Mouse (Mus musculus): ENCODE measurements at regions not wholly inside any gene's neighbourhood (a gene's known extent, or its start where the extent isn't known, plus 50 kb on each side); places are given as distances from the start of the nearest gene placed in this dataset.

DNA sequence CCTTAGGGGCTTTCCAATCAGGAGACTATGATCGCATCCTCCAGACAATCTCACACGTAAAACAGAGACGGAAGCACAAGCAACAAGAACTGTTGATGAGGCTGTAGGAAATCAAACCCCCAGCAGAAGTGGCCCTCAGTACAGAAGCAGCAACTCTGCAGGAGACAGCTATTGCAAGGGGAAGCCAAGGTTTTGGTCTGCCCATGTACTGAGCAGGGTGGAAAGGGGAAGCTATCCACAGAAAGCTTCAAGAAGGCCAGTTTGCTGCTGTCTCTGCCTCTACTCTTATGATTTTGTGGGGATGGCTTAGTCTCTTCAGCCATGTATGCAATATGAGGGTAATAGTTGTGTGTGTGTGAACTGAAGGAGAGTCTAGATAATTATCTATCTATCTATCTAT lies 63.3 kb downstream of the Mbl2 start:
- TF ChIP-seq CTCF (IDR thresholded peaks at IDR 0.05; ENCODE audit: control insufficient read depth, insufficient read depth, low read length) (no peak), POLR2A (IDR thresholded peaks at IDR 0.05; ENCODE audit: borderline replicate concordance, control insufficient read depth, low read depth, low read length) (no peak)
